Comparison of ENCODE assay signal across 9 mouse cellular contexts in genomic region chr4:107019027-107019426, GRCm38 (mm10). TPM values are rescaled to one million over a fixed set of nuclear protein-coding genes. Genes with fewer than 3 reads are reported as not detected.
DNase-seq lines count a peak whose midpoint lies in the region; ATAC-seq lines count a peak whose summit lies in the region.
"Had no signal": no experiment of that assay in that cellular context is flagged by ENCODE, and none has a peak within 500 bp of the region (broad histone marks: within the 10 kb centered on the region; RNA-seq: fewer than 3 reads in every experiment).

No protein-coding gene starts in this region.

- no peak overlapping the region for H3K4me3 ChIP-seq in kidney, embryonic 14.5 days (ENCODE audit: low read length)
- no peak overlapping the region for H3K4me3 ChIP-seq in neural tube, embryonic 14.5 days (ENCODE audit: low read depth, low read length)

- intact Hi-C loops in heart, postnatal 14 days (cut with DNase I) = no loop called here

- no peaks in the 10 kb centered on the region for H3K9me3 ChIP-seq in kidney, embryonic 14.5 days (ENCODE audit: control insufficient read depth, low read length)
- H3K9me3 ChIP-seq in neural tube, embryonic 14.5 days (ENCODE audit: control insufficient read depth, low read length) = no peaks in the 10 kb centered on the region
- H3K9me3 ChIP-seq: G1E had no signal

- DNase-seq in kidney, adult 11 months = peak; percentile 24
- DNase-seq in cerebellum, adult 8-10 months = peak; percentile 60
- DNase-seq in heart, postnatal 14 days = peak; percentile 40 to 49
- DNase-seq in layer of hippocampus, postnatal 36 days = peak; percentile 38 to 62
- no peak for DNase-seq in Muller cell, postnatal 12 days (ENCODE audit: inconsistent ontology term)
- DNase-seq in thymus, postnatal 36 days = no peak

- H3K4me2 ChIP-seq in kidney, embryonic 14.5 days (replicated peaks; ENCODE audit: low read depth, low read length) = no peak overlapping the region
- H3K4me2 ChIP-seq in neural tube, embryonic 14.5 days (ENCODE audit: low read depth, low read length) = no peak overlapping the region

- WGBS in kidney, embryonic 14.5 days = 61% methylated on average over 7 of the region's 7 CpGs
- 8% methylated on average over 7 of the region's 7 CpGs for WGBS in neural tube, embryonic 14.5 days

- no peaks in the 10 kb centered on the region for H3K27me3 ChIP-seq in kidney, embryonic 14.5 days (ENCODE audit: control insufficient read depth, insufficient read depth, low read length)
- no peaks in the 10 kb centered on the region for H3K27me3 ChIP-seq in neural tube, embryonic 14.5 days (ENCODE audit: control insufficient read depth, insufficient read depth, low read length)

- H3K9ac ChIP-seq in kidney, embryonic 14.5 days (ENCODE audit: low read depth, low read length) = no peak overlapping the region
- H3K9ac ChIP-seq in neural tube, embryonic 14.5 days (replicated peaks; ENCODE audit: low read depth, low read length) = 0 out of 2 replicates have a peak overlapping the region, but pooled peaks have one; percentile 8

- ATAC-seq in kidney, embryonic 14.5 days (ENCODE audit: low FRiP score, low TSS enrichment) = no peak
- ATAC-seq in neural tube, embryonic 14.5 days (ENCODE audit: low read depth) = no peak

- no peaks in the 10 kb centered on the region for H3K36me3 ChIP-seq in kidney, embryonic 14.5 days (ENCODE audit: control insufficient read depth, insufficient read depth, low read length)
- no peaks in the 10 kb centered on the region for H3K36me3 ChIP-seq in neural tube, embryonic 14.5 days (ENCODE audit: control insufficient read depth, insufficient read depth, low read length)

- H3K27ac ChIP-seq in kidney, embryonic 14.5 days (ENCODE audit: low read depth, low read length) = no peak overlapping the region
- H3K27ac ChIP-seq in neural tube, embryonic 14.5 days (ENCODE audit: low read depth, low read length) = no peak overlapping the region

- peaks cover 30% of the 10 kb centered on the region for H3K4me1 ChIP-seq in kidney, embryonic 14.5 days (ENCODE audit: control insufficient read depth, insufficient read depth, low read length)
- peaks cover 79% of the 10 kb centered on the region for H3K4me1 ChIP-seq in neural tube, embryonic 14.5 days (ENCODE audit: control insufficient read depth, insufficient read depth, low read length)

RNA-seq across cellular contexts. Expression of gene Mrpl37, which starts 47.6 kb away (rescaled TPM):
- polyA plus RNA-seq in kidney, embryonic 14.5 days (2014; fragmentation: Nextera tagmentation; extraction: Ambion mirVana) = 108 and 125 TPM in 2 replicates
- 10 to 100 TPM; 90.0 to 98.9 TPM for total RNA-seq in heart, postnatal 14 days (2021)
- 10 to 100 TPM; 60.4 to 62.9 TPM for total RNA-seq in layer of hippocampus, postnatal 36 days (2021)
- polyA plus RNA-seq in neural tube, embryonic 14.5 days (2014; fragmentation: Nextera tagmentation; extraction: Ambion mirVana) = 90.9 and 94.3 TPM in 2 replicates

RNA-seq across cellular contexts. Expression of gene Cyb5rl, which starts 47.8 kb away (rescaled TPM):
- 5.5 and 7.7 TPM in 2 replicates for polyA plus RNA-seq in kidney, embryonic 14.5 days (2014; fragmentation: Nextera tagmentation; extraction: Ambion mirVana)
- 10 to 100 TPM; 11.7 to 14.5 TPM for total RNA-seq in heart, postnatal 14 days (2021)
- 10 to 100 TPM in 1 of 2 experiments, 1 to 10 TPM in 1; 8.2 to 10.2 TPM for total RNA-seq in layer of hippocampus, postnatal 36 days (2021)
- 2.7 and 4.8 TPM in 2 replicates for polyA plus RNA-seq in neural tube, embryonic 14.5 days (2014; fragmentation: Nextera tagmentation; extraction: Ambion mirVana)

Comparison
In these comparisons a context has a peak if more than half of its experiments do, and no peak if none do; other contexts are left out.
1. DNase-seq: peak in kidney, adult 11 months (single experiment), cerebellum, adult 8-10 months (single experiment), heart, postnatal 14 days (2 of 2) and layer of hippocampus, postnatal 36 days (2 of 2); none in Muller cell, postnatal 12 days (single experiment) and thymus, postnatal 36 days (0 of 2).